Mouse (Mus musculus) lung, postnatal 0 days (tissue): ENCODE data around the gene Aasdh.

Source experiments
- CTCF ChIP-seq: IDR thresholded peaks from 2 replicates; pipeline ENCODE4 v1.5.1; 2016; ENCODE audit warnings: antibody characterized with exemption, mild to moderate bottlenecking
- EP300 ChIP-seq: IDR thresholded peaks from 2 replicates; pipeline ENCODE4 v1.6.1; 2016; ENCODE audit warnings: antibody characterized with exemption, mild to moderate bottlenecking, control low read depth

DNA sequence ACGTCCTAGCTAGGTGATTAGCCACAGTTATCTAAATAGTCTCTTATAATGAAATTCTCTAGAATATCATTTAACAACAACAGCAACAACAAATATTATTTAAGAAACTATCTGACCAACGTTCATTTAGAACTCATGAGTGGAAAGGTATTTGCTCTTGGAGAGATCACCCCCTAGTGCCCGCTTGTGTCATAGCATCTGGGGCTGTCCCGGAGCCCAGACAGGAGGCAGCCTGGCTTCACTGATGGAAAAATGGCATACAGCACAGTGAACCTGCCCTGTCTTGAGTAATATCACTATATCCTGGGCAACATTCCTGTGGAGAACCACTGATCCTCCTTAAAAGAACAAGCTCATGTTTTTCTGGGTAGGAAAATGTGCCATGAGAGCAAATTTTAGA is 61.9 kb downstream of the Aasdh start:
- TF ChIP-seq CTCF: peak; percentile 88
- TF ChIP-seq EP300: no peak
